Mouse (Mus musculus): Measurements from ENCODE around the gene Hoxa6.

DNA sequence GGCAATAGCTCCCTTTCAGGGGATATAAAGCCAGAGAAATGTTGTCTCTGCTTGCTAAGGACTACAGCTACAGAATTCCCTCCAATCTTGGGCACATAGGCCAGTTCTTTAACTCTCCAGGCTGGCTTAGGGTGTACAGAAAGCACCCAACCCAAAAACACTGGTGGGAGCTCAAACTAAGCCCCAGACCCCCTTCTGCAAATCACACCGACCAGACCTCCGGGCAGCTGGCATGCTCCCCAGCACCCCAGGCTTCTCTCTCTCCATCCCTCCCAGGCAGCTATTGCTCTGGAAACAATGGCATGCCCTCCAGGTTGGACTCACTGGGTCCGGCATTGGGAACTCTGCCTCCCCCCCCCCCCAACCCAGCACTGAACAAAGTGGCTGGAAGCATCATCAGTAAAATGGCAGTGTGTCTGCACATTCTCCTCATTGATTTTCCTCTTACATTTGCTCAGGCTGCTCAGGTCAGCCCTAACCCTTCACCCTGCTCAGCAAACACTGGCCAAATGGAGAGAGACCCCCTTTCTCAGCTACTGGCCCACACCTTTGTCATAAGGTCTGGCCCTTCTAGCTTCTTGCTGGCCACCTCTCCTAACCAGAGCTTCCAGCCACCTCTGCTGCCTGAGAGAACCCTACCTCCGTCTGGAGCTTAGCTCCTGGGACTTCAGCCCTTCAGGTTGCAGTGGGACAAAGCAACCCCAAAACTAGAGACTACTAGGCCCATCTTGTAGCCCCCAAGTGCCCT, 29.4 kb downstream of the Hoxa6 start:
- TF ChIP-seq MXI1 (IDR thresholded peaks at IDR 0.05; ENCODE audit: low read depth, low read length) (no peak), CHD1 (IDR thresholded peaks at IDR 0.05; ENCODE audit: low read depth, low read length) (no peak), TBP (IDR thresholded peaks at IDR 0.05; ENCODE audit: low read depth, low read length) (no peak), CHD2 (IDR thresholded peaks at IDR 0.05; ENCODE audit: low read length) (no peak), TAL1 (IDR thresholded peaks at IDR 0.05; ENCODE audit: low read length) (no peak), CTCF (IDR thresholded peaks at IDR 0.05 in 2 of 3, conservative IDR thresholded peaks at IDR 0.05 in 1 of 3; ENCODE audit: control insufficient read depth in 1 of 3, insufficient read depth in 1 of 3, low read depth in 2 of 3, low read length in 3 of 3, poor library complexity in 1 of 3, severe bottlenecking in 1 of 3) (no peak), MAZ (IDR thresholded peaks at IDR 0.05; ENCODE audit: low read depth, low read length) (no peak), EP300 (IDR thresholded peaks at IDR 0.05; ENCODE audit: low read depth in 1 of 2, low read length in 2 of 2) (no peak), POLR2A (IDR thresholded peaks at IDR 0.05; ENCODE audit: control insufficient read depth in 1 of 2, insufficient read depth in 1 of 2, low read depth in 1 of 2, low read length in 2 of 2, poor library complexity in 1 of 2) (no peak), MAFK (IDR thresholded peaks at IDR 0.05; ENCODE audit: borderline replicate concordance, low read depth, low read length) (no peak), MYC (IDR thresholded peaks at IDR 0.05; ENCODE audit: low read depth, low read length) (no peak), GATA1 (IDR thresholded peaks at IDR 0.05; ENCODE audit: low read depth, low read length) (no peak)

All from MEL (cell line).